8 mouse cellular contexts compared by ENCODE assay signal in the genomic region with DNA sequence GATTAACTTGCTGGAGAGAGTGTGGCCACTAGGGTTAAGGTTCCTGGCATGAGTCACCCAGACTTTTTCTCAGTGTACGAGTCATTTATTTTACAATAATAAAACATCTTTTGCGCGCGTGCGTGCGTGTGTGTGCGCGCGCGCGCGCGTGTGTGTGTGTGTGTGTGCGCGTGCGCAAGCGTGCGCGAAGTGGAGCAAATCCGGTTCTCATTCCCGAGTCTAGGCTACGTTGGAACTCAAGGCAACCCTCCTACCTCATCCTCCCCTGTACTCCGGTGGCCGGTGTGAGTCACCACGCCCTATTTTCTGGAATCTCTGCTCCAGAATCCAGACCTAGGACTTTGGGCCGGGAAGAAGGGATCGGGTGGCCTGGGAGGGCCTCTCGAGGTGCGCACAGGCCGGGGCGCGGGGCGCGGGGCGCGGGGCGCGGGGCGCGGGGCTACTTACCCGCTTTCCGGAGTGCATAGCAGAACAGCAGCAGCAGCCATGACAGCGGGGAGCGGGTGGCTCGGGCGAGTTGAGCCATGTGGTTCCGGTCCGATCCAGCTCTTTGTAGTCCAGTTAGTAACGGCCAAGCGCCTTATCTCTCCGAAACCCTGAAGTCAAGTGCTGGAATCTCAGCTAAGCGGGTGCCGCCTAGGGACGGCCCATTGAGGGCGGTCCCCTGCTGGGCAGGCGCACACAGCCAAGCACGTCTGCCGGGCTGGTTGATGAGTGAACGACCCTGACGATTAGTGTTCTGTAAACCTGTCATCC. TPM values are rescaled to one million over a fixed set of nuclear protein-coding genes. Genes with fewer than 3 reads are reported as not detected.
DNase-seq lines count a peak whose midpoint lies in the region; ATAC-seq lines count a peak whose summit lies in the region.

A gene (minus strand): TSS at position 655 of the 756 bp plus-strand sequence.

- WGBS in hindbrain, embryonic 14.5 days = 1% methylated on average over 60 of the region's 60 CpGs

- H3K9ac ChIP-seq in hindbrain, embryonic 14.5 days = peak within 1 kb of the TSS; percentile 85

- H3K9me3 ChIP-seq in hindbrain, embryonic 14.5 days (ENCODE audit: control insufficient read depth, low read length) = no peaks in the 10 kb centered on the region

- DNase-seq in T-cell, adult 2 months (ENCODE audit: low spot score) = peak; percentile 70
- DNase-seq in cerebellum, postnatal 14 days = peak; percentile 68 to 69
- peak; percentile 61 for DNase-seq in gastrocnemius, adult 18-20 months (ENCODE audit: low spot score)
- peak; percentile 81 for DNase-seq in hindbrain, embryonic 14.5 days (ENCODE audit: low spot score)
- DNase-seq in layer of hippocampus, postnatal 36 days = peak; percentile 73 to 78
- peak; percentile 86 for DNase-seq in lung, postnatal 25 days (ENCODE audit: low spot score)
- peak; percentile 51 for DNase-seq in retina, adult 2 months (ENCODE audit: low read depth, low spot score)
- DNase-seq in thymus, postnatal 4 days = peak; percentile 80

- H3K4me1 ChIP-seq in hindbrain, embryonic 14.5 days (replicated peaks; ENCODE audit: control insufficient read depth, insufficient read depth, low read length) = peaks cover 4% of the 10 kb centered on the region

- H3K4me3 ChIP-seq in hindbrain, embryonic 14.5 days (replicated peaks; ENCODE audit: low read length) = peak within 1 kb of the TSS; percentile 70

- H3K27ac ChIP-seq in hindbrain, embryonic 14.5 days = peak within 1 kb of the TSS; percentile 91

- peak within 1 kb of the TSS; percentile 67 for H3K4me2 ChIP-seq in hindbrain, embryonic 14.5 days (replicated peaks)

- peak; percentile 89 for ATAC-seq in hindbrain, embryonic 14.5 days (ENCODE audit: low FRiP score)

- H3K27me3 ChIP-seq in hindbrain, embryonic 14.5 days (ENCODE audit: control insufficient read depth, insufficient read depth, low read length) = no peaks in the 10 kb centered on the region

- peaks cover 19% of the 10 kb centered on the region for H3K36me3 ChIP-seq in hindbrain, embryonic 14.5 days (replicated peaks; ENCODE audit: control insufficient read depth, insufficient read depth)

RNA-seq across cellular contexts. Expression of the gene that starts here (rescaled TPM):
- total RNA-seq in gastrocnemius, adult 18-20 months (2021) = 1 to 10 TPM; 4.3 to 7.6 TPM
- polyA plus RNA-seq in hindbrain, embryonic 14.5 days (2014; fragmentation: Nextera tagmentation; extraction: Ambion mirVana) = 6.4 and 6.6 TPM in 2 replicates
- total RNA-seq in layer of hippocampus, postnatal 36 days (2021) = 10 to 100 TPM; 11.5 to 14.9 TPM

Comparison
In these comparisons a context has a peak if more than half of its experiments do, and no peak if none do; other contexts are left out.
1. Peak in every context shown above with its lines: DNase-seq, ATAC-seq, H3K4me3 ChIP-seq and H3K27ac ChIP-seq.